Mouse (Mus musculus) left cerebral cortex, adult 8-10 months (tissue): ENCODE measurements around the gene Canx. TPM values are rescaled to one million over a fixed set of nuclear protein-coding genes. Genes with fewer than 3 reads are reported as not detected.
A peak's percentile ranks its signal among the peaks of the same experiment; 100 is the strongest.
"Not testable (repeated sequence)": the region's sequence is repeated elsewhere in the genome, so short reads cannot be mapped to it uniquely, and the experiment has no call there.

Experiments
- DNase-seq, 2 experiments: peaks; one replicate each; pipeline ENCODE4 v3.0.0; 2022; ENCODE audit warnings: low spot score in 2 of 2
- total RNA-seq, 4 experiments: library from RNA; stranded (reverse); gene quantifications; 2 replicates each; pipeline ENCODE4 v1.2.4; 2022

Canx gene
- 100 to 1,000 TPM; 371 to 437 (median 413) TPM for total RNA-seq

DNA sequence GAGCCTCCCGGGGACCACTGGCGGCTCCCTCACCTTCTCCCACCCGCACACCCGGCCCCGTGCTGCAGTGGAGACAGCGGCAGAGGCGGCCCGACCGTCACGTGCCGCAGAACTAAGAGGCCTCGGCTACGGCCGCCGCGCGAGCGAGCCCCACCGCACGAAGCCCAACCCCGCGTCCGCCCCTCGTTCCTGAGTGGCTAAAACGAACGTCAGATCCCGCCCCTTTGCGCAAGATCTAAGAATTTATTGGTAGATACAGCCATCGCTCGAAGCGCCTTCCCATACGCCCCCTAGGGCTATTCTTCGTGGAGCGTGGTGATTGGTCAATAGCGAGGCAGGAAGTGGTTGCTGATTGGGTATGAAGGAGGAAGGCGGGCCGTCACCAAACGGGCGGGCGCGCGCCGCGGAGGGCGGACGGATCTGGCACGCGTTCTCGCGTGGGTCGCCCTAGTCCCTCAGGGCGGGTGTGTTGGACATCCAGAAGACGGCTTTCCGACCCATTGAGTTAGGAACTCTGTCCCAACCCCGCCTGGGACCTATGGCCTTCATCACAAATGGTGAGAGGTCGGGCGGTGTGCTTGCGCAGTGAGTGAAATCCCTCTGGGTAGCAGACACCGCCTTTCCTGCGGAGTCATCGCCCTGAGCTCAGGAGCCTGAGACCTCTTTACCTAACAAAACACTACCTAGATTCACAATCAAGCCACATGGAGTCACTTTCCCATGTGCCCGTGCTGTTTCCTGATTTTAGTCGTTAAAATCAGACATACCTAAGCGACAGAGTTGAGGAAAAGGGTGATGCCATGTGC is at the start of gene Canx:
Gene Canx, minus strand, starts transcription at position 178 of the 806 bp plus-strand sequence.
- DNase-seq: peak; percentile 99

DNA sequence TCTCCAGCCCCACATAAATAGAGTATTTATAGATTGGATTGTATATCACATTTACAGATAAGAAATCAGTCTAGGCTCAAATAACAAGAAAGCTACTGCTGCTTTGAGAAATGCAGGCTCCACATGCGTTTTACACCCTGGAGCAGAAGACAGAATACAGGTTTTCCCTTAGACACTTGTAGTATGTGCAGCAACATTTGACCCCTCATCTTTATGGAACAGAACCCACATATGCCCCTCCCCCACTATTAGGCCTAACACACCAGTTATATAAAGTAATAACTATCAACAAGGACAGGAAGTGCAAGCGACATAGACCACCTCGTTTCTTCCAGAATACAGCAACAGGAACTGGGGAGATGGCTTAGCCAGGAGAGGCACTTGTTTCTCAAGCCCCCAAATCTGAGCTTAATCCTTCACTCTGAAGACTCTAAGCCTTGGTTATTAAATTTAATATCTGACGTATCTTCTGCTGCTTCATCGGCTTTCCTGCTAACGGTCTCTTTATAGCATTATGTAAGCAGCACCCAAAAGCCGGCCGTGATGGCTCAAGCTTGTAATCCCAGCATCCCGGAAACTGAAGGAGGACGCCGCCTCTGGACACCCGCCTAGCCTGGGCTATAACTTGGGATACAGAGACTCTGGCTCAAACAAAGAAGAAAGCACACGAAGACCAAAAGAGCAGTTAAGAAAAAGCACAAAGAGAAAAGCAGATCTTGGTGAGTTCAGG is 49.0 kb upstream of the Canx start:
- no peak for DNase-seq

DNA sequence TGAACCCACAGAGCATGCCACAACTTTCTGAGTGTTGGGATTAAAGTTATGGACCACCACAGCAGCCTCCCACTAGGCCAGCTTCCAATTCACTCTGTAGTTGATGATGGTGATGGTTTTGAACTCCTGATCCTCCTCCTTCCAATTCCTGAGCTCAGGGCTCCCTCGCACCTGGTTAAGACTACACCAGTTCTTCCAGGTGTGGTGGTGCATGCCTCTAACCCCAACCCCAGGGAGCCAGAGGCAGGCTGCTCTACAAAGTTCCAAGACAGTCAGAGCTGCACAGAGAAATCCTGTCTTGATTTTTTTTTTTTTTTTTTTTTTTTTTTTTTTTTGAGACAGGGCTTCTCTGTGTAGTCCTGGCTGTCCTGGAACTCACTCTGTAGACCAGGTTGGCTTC is 48.1 kb upstream of the Canx start:
- DNase-seq: no peak

- DNase-seq: no peak
Measured at GRCm38 (mm10) chr11:50373086-50373485, 47.6 kb upstream of the Canx start.

GRCm38 (mm10) chr11:50371911-50372310 is 46.4 kb upstream of the Canx start:
- DNase-seq: no peak

DNA sequence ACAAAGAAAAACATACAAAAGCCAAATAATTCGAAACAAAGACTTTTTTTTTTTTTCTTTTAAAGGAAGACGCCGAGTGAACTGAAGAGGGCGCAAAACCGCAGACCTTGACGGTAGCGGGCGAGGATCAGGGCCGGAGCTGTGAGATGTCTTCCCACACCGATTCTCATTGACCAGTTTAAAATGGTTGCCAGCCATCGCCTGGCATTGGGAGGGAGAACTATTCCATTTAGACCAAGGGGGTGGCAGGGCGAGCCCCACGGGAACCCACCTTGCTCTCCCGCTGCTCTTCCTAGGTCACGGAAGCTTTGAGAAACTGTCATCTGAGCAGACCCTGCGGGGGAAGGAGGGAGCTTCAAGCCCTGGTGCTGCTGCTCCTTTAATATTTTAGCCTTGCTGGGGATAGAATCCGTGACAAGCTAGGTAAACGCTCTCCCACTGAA is 45.9 kb upstream of the Canx start:
- peak in 1 of 2 experiments; percentile 32 for DNase-seq

- no peak for DNase-seq
Measured at GRCm38 (mm10) chr11:50370969-50371368, 45.5 kb upstream of the Canx start.

DNA sequence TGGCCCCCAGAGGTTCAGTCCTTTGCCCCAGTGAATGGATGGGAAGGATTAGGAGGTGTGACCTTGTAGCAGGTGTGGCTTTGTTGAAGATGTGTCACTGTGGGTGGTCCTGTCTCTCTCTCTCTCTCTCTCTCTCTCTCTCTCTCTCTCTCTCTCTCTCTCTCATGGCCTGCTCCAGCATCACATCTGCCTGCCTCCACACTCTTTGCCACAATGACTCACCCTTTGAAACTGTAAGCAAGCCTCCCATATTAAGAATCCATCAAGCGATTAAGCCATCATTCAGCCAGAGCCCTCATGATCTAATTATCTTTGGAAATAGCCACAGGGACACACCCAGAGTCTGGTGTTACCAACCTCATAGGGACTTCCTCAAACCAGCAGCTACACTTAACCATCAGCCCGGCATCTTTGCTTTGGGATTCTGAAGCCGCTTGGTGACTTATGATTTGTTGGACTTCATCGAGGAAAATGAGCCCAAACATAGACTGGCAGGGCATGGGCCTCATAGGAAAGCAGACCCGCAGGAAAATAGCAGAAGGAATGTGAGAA is 44.0 kb upstream of the Canx start:
- no peak for DNase-seq

DNA sequence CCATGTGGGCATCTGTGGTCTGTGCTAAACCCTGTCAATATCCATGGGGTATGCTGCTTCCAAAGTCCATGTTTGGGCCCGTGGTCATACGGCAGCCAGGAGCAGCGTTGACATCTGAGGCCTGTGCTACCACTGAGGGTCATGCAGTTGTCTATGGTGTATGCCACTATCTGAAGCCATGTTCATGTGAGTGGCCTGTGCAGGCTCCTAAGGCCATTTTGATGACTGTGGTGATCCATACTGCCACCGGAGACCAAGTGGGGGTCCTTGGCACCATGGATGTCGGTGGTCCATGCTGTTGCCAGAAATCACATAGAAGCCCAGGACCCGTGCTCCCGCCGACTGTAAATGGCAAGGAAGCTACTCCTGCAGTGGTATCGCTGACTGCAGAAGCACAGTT is 42.1 kb upstream of the Canx start:
- DNase-seq: no peak

DNA sequence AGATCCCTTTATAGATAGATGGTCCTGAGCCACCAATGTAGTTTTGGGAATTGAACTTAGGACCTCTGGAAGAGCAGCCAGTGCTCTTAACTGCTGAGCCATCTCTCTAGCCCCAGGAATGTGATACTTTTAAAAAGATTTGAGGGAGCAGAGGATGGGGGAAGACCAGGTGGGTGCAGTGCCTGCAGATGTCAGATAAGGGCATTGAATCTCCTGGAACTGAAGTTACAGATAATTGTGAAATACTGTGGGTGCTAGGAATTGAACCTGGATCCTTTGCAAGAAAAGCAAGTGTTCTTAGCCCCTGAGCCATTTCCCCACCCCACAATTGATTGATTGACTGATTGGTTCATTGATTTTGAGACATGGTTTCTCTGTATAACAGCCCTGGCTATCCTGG is 39.8 kb upstream of the Canx start:
- no peak for DNase-seq

- peak; percentile 59 for DNase-seq
Measured at GRCm38 (mm10) chr11:50364548-50364947, 39.1 kb upstream of the Canx start.

GRCm38 (mm10) chr11:50361282-50361681 is 35.8 kb upstream of the Canx start:
- not testable (repeated sequence) for DNase-seq

DNA sequence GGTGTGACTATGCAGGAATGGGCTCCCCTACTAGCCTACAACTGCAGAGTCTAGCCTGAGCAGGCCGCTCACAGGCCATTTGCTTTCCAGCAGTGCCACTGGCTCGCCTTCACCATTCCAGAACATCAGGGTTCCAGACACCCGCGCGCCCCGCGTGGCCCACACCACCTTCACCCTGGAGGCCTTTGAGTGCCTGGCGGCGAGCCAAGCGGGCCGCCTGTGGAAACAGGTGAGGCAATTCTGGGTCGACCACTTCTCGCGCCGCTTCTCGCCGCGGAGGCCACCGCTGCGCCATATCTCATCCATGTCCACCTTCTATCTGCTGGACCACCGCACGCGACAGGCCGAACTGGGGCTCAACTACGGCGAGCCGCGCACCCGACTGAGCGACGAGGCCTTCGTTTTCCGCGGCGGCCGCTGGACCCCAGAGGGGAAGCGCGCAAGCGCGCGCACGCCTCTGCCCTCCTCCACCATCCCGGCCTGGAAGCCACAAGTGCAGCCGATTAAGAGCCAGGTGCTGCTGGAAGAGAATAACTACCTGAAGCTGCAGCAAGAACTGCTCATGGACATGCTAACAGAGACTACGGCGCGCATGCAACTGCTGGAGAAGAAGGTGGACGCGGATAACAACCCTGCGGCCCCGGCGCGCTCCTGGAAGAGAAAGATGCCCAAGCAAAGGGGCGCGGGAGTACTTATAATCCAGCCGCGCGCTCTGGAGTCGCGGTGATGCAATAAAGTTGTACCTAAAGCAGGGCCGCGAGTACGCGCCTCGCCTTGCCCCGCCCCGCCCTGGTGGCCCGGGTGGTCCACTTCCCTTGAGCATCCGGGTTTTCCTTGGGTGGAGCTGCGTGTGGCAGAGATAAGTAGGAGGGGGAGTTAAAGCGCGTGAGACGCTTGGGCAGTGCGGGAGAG is 33.7 kb upstream of the Canx start:
- peak; percentile 54 to 67 for DNase-seq

DNA sequence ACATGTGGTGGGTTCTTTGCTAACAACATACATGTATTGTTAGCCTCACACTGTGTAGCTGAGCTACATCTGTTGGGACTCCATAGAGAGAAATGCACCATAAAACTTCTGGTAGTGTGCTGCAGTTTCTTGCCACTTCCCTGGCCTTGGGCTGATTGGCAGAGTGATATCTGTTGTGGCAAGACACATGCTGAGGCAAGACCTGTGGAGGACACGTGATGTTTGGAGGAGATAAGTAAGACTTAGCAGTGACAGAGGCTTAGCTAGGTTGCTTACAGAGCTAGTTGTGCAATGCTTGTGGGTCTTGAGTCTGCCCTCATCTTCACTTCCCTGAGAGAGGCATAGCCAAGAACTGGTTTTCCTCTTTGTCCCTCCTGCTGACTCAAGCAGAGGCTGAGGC is 29.9 kb upstream of the Canx start:
- DNase-seq: no peak

DNA sequence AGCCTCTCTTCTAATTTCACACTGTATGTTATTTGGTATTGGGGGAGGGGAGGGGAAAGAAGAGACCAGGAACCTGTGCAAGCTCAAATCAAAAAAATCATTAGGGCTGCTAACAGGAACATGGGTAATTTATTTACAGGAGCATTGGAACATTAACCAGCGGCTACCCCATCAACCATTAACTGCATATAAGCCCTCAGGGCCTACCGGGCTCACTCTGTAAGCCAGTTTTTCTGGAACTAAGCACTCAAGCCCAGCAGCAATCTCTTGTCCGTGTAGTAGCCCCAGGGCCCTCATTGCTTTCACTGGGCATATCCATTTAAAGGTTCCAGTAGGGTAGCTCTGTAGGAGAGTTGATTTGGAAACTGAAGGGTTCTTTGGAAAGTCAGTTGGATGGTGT is 29.4 kb upstream of the Canx start:
- DNase-seq: no peak

DNA sequence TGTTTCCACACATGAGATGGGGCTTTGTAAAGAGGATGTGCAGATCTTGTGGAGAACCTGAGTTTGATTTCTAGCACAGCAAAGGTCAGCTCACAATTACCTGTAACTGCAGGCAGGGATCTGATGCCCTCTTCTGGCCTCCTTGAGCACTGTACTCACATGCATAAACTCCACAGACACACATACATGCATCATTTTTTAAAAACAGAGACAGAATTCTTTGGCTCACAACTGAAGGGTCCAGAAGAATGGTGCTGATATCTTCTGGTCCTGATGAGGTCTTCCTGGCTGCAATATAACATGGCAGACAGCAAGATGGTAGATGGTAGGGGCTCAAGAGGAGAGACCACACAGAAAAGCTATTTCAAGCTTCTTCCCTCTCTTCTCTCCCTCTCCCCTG is 28.7 kb upstream of the Canx start, which contains the start of gene Cby3:
Gene Cby3, plus strand, starts transcription at position 301 of the 400 bp plus-strand sequence.
- DNase-seq: no peak

GRCm38 (mm10) chr11:50352177-50352576 is 26.7 kb upstream of the Canx start:
- no peak for DNase-seq

DNA sequence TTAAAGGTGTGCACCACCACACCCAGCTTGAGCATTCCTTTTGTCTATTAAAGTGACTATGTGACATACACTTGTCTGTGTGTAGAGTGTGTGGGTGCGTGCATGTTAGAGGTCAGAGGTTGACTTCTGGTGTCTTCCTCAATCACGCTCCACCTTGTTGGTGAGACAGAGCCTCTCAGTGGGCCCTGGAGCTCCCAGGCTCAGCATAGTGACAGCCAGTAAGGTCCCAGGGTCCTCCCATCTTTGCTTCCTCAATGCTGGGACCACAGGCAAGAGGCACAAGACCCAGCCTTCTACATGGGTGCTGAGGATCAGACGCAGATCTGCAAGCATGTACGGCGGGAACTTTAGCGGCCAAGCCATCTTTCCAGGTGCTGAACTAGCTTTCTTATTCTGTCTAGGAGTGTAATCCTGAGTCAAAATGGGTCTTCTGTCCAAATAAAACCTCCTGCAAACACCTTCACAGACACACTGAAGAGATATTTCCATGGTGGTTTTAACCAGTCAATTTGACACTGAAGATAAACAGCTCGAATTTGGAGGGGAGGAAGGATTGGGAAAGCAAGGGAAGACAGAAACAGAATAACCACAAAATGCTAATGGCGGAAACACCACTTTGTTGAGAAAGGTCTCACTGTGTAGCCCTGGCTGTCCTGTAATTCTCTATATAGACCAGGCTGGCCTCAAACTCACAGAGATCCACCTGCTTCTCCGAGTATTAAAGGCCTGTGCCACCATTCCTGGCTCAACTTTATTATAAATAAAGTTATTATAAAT is 21.0 kb upstream of the Canx start:
- no peak for DNase-seq

DNA sequence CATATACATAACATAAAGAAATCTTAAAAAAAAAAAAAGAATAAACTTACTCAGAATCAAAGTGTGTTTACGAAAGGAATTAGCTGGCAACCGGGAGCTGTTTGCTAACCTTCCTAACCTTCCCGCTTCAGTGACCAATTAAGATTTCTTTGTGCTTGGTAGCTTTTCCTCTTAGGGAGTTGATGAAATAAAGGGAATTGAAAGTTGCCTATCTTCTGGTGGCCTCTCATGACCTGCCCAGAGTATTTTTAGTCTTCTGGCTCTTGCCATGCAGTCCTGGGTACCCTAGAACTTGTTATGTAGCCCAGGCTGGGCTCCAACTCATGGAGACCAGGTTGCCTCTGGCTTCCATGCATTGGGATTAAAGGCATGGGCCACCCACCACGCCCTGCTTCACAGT is 20.0 kb upstream of the Canx start:
- DNase-seq: no peak

DNA sequence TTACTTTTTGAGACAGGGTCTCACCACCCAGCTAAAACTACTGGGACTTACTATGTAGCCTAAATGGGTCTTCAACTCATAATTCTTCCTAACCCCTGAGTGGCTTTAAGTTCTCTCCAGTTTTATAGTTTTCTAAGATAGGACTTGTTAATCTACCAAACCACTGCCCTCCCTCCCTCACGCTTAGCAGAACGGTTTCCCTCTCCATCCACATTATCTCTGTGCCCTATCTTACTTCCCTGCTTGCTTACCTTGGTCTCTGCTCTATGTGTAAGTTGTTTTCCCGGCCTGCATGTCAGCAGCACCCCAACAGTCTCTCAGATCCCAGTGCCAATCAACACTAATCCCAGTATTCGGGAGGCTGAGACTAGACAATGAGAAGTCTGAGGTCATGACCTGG is 11.4 kb upstream of the Canx start:
- DNase-seq: no peak

GRCm38 (mm10) chr11:50336126-50336525 is 10.7 kb upstream of the Canx start:
- DNase-seq: no peak
